Mouse (Mus musculus) liver, embryonic 14.5 days (tissue): ENCODE results near the gene Copz2.

Experiments used
- CTCF ChIP-seq: IDR thresholded peaks from 2 replicates; pipeline ENCODE4 v1.5.1; 2016; ENCODE audit warnings: antibody characterized with exemption, low read depth, control low read depth
- EP300 ChIP-seq: IDR thresholded peaks from 2 replicates; pipeline ENCODE4 v1.6.1; 2016; ENCODE audit warnings: antibody characterized with exemption, low read depth

- TF ChIP-seq CTCF (no peak), EP300 (no peak)
Observed at GRCm38 (mm10) chr11:96823880-96824782, 25.5 kb upstream of the Copz2 start.
